Comparison of ENCODE assay signal across 9 mouse cellular contexts in the genomic region with DNA sequence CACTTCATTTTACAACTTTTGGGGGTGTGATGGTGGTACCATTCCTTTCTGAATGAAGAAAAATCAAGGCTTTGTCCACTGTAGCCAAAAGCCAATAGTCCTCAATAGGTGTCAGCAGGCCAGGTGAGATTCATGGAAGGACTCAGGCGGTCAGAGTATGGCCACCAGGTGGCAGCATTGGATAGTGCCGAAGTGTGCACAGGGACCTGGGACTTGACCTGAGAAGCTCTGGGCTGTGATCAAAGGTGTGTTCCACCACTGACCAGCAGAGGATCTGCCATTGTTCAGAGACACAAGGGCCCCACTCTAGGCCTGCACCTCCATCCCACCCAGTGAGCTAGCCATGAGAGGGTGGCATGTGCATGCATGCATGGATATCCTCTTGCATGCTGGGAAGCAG. TPM values are rescaled to one million over a fixed set of nuclear protein-coding genes. Genes with fewer than 3 reads are reported as not detected.
DNase-seq lines count a peak whose midpoint lies in the region; ATAC-seq and TF ChIP-seq lines count a peak whose summit lies in the region.
"Had no signal": no experiment of that assay in that cellular context is flagged by ENCODE, and none has a peak within 500 bp of the region (broad histone marks: within the 10 kb centered on the region; RNA-seq: fewer than 3 reads in every experiment).

No protein-coding gene starts in this region.

- H3K4me1 ChIP-seq in embryonic facial prominence, embryonic 10.5 days: no peaks in the 10 kb centered on the region
- H3K4me1 ChIP-seq in intestine, embryonic 14.5 days (replicated peaks; ENCODE audit: control insufficient read depth, insufficient read depth, low read length): no peaks in the 10 kb centered on the region
- no peaks in the 10 kb centered on the region for H3K4me1 ChIP-seq in midbrain, postnatal 0 days (ENCODE audit: insufficient read depth, low read length)
- H3K4me1 ChIP-seq in stomach, embryonic 15.5 days: no peaks in the 10 kb centered on the region
- H3K4me1 ChIP-seq: liver, embryonic 15.5 days had no signal

- ATAC-seq in intestine, embryonic 14.5 days (replicated peaks; ENCODE audit: low FRiP score, low TSS enrichment, low read depth): peak; percentile 44; the same call in 1 of the 2 replicates
- ATAC-seq in midbrain, postnatal 0 days (ENCODE audit: low FRiP score): 0 out of 2 replicates have a peak, but pooled peaks have one; percentile 38
- peak; percentile 60; the same call in 1 of the 2 replicates for ATAC-seq in stomach, embryonic 15.5 days (ENCODE audit: insufficient read depth, low FRiP score, low read depth)

- 8% methylated on average over 2 of the region's 2 CpGs for WGBS in embryonic facial prominence, embryonic 10.5 days
- 5% methylated on average over 2 of the region's 2 CpGs for WGBS in intestine, embryonic 14.5 days
- 3% methylated on average over 2 of the region's 2 CpGs for WGBS in midbrain, postnatal 0 days
- 7% methylated on average over 2 of the region's 2 CpGs for WGBS in stomach, embryonic 15.5 days

- intact Hi-C loops in left cerebral cortex, postnatal 10 days (cut with DNase I): loop anchor here (5.0 kb wide), 2 partner anchors 53 to 152 kb away; a partner anchor contains a TSS

- no peak overlapping the region for H3K4me3 ChIP-seq in embryonic facial prominence, embryonic 10.5 days
- no peak overlapping the region for H3K4me3 ChIP-seq in intestine, embryonic 14.5 days (ENCODE audit: low read depth, low read length)
- no peak overlapping the region for H3K4me3 ChIP-seq in midbrain, postnatal 0 days (ENCODE audit: low read depth, low read length)
- no peak overlapping the region for H3K4me3 ChIP-seq in stomach, embryonic 15.5 days (replicated peaks)
- H3K4me3 ChIP-seq: liver, embryonic 15.5 days had no signal

- no peaks in the 10 kb centered on the region for H3K36me3 ChIP-seq in embryonic facial prominence, embryonic 10.5 days (replicated peaks)
- H3K36me3 ChIP-seq in intestine, embryonic 14.5 days (ENCODE audit: control insufficient read depth, insufficient read depth, low read length): no peaks in the 10 kb centered on the region
- no peaks in the 10 kb centered on the region for H3K36me3 ChIP-seq in midbrain, postnatal 0 days (ENCODE audit: insufficient read depth, low read length)
- no peaks in the 10 kb centered on the region for H3K36me3 ChIP-seq in stomach, embryonic 15.5 days
- H3K36me3 ChIP-seq: liver, embryonic 15.5 days had no signal

- H3K9ac ChIP-seq in intestine, embryonic 14.5 days (ENCODE audit: low read length): no peak overlapping the region
- H3K9ac ChIP-seq in midbrain, postnatal 0 days (replicated peaks; ENCODE audit: low read length, poor library complexity, severe bottlenecking): no peak overlapping the region
- H3K9ac ChIP-seq in stomach, embryonic 15.5 days: no peak overlapping the region
- H3K9ac ChIP-seq: liver, embryonic 15.5 days had no signal

- DNase-seq in adrenal gland, adult (ENCODE audit: inconsistent age in 2 of 2, low spot score in 1 of 2): peak; percentile 61 to 86
- no peak for DNase-seq in adrenal gland, adult 8-10 months
- peak; percentile 82 for DNase-seq in adrenal gland, postnatal 10 days
- peak; percentile 74 for DNase-seq in embryonic facial prominence, embryonic 10.5 days (ENCODE audit: low spot score)
- peak; percentile 86 for DNase-seq in intestine, embryonic 14.5 days (ENCODE audit: low spot score)
- DNase-seq in left cerebral cortex, postnatal 10 days (ENCODE audit: extremely low spot score in 1 of 2, low spot score in 2 of 2): peak; percentile 8 to 54
- DNase-seq in midbrain, postnatal 0 days (ENCODE audit: low spot score): peak; percentile 64

- peak; percentile 81 for TF ChIP-seq CTCF in midbrain, postnatal 0 days (IDR thresholded peaks at IDR 0.05)

- H3K9me3 ChIP-seq in embryonic facial prominence, embryonic 10.5 days: no peaks in the 10 kb centered on the region
- H3K9me3 ChIP-seq in intestine, embryonic 14.5 days (ENCODE audit: control insufficient read depth, low read length): no peaks in the 10 kb centered on the region
- no peaks in the 10 kb centered on the region for H3K9me3 ChIP-seq in midbrain, postnatal 0 days (ENCODE audit: low read length)
- H3K9me3 ChIP-seq in stomach, embryonic 15.5 days: no peaks in the 10 kb centered on the region
- H3K9me3 ChIP-seq: liver, embryonic 15.5 days had no signal

- H3K27ac ChIP-seq in embryonic facial prominence, embryonic 10.5 days (replicated peaks): no peak overlapping the region
- H3K27ac ChIP-seq in intestine, embryonic 14.5 days (ENCODE audit: low read depth): no peak overlapping the region
- H3K27ac ChIP-seq in midbrain, postnatal 0 days (ENCODE audit: low read depth, low read length): no peak overlapping the region
- H3K27ac ChIP-seq in stomach, embryonic 15.5 days: no peak overlapping the region
- H3K27ac ChIP-seq: liver, embryonic 15.5 days had no signal

- 0 out of 2 replicates have a peak, but pooled peaks cover 4% of the 10 kb centered on the region for H3K27me3 ChIP-seq in embryonic facial prominence, embryonic 10.5 days (replicated peaks; ENCODE audit: low read depth, poor library complexity, severe bottlenecking)
- no peaks in the 10 kb centered on the region for H3K27me3 ChIP-seq in intestine, embryonic 14.5 days (replicated peaks; ENCODE audit: control insufficient read depth, insufficient read depth, low read length)
- H3K27me3 ChIP-seq in midbrain, postnatal 0 days (ENCODE audit: insufficient read depth, low read length): no peaks in the 10 kb centered on the region
- H3K27me3 ChIP-seq in stomach, embryonic 15.5 days (replicated peaks): no peaks in the 10 kb centered on the region
- H3K27me3 ChIP-seq: liver, embryonic 15.5 days had no signal

- H3K4me2 ChIP-seq in intestine, embryonic 14.5 days (ENCODE audit: low read length): no peak overlapping the region
- H3K4me2 ChIP-seq in midbrain, postnatal 0 days (ENCODE audit: low read depth, low read length, poor library complexity, severe bottlenecking): no peak overlapping the region
- H3K4me2 ChIP-seq in stomach, embryonic 15.5 days: no peak overlapping the region
- H3K4me2 ChIP-seq: liver, embryonic 15.5 days had no signal

RNA-seq across cellular contexts. Expression of a gene that starts 2.7 kb away (rescaled TPM):
- total RNA-seq in adrenal gland, adult 8-10 months (2022): not detected
- total RNA-seq in adrenal gland, postnatal 10 days (2021): not detected
- polyA plus RNA-seq in embryonic facial prominence, embryonic 10.5 days (2016; fragmentation: Nextera tagmentation; extraction: Ambion mirVana): not detected in 2 replicates
- not detected in 2 replicates for polyA plus RNA-seq in intestine, embryonic 14.5 days (2014; fragmentation: Nextera tagmentation; extraction: Ambion mirVana)
- total RNA-seq in left cerebral cortex, postnatal 10 days (2021): under 1 TPM; 0.21 to 0.61 TPM
- total RNA-seq in midbrain, postnatal 0 days (2014; rRNA removed): not detected in 2 replicates
- polyA plus RNA-seq in midbrain, postnatal 0 days (2015; fragmentation: Nextera tagmentation; extraction: Ambion mirVana): not detected in 2 replicates
- polyA plus RNA-seq in stomach, embryonic 15.5 days (2015; fragmentation: Nextera tagmentation; extraction: Ambion mirVana): not detected in 2 replicates
- polyA plus RNA-seq: liver, embryonic 15.5 days had no signal

RNA-seq across cellular contexts. Expression of a gene that starts 43.7 kb away (rescaled TPM):
- total RNA-seq in adrenal gland, adult 8-10 months (2022): under 1 TPM in 2 of 4 experiments, not detected in 2; 0.41 to 0.56 TPM
- total RNA-seq in adrenal gland, postnatal 10 days (2021): under 1 TPM; 0.36 to 0.48 TPM
- polyA plus RNA-seq in embryonic facial prominence, embryonic 10.5 days (2016; fragmentation: Nextera tagmentation; extraction: Ambion mirVana): 0.29 and 0.40 TPM in 2 replicates
- 0.20 TPM in 1 of 2 replicates, not detected in the other for polyA plus RNA-seq in intestine, embryonic 14.5 days (2014; fragmentation: Nextera tagmentation; extraction: Ambion mirVana)
- total RNA-seq in left cerebral cortex, postnatal 10 days (2021): under 1 TPM in 1 of 2 experiments, not detected in 1; 0.28 TPM
- total RNA-seq in midbrain, postnatal 0 days (2014; rRNA removed): 1.1 TPM in 1 of 2 replicates, not detected in the other
- polyA plus RNA-seq in midbrain, postnatal 0 days (2015; fragmentation: Nextera tagmentation; extraction: Ambion mirVana): 0.14 TPM in 1 of 2 replicates, not detected in the other
- polyA plus RNA-seq in stomach, embryonic 15.5 days (2015; fragmentation: Nextera tagmentation; extraction: Ambion mirVana): 0.42 TPM in 1 of 2 replicates, not detected in the other
- polyA plus RNA-seq: liver, embryonic 15.5 days had no signal
